Comparison of ENCODE assay signal across 21 mouse cellular contexts in genomic region chr2:72284689-72285088, GRCm38 (mm10). TPM values are rescaled to one million over a fixed set of nuclear protein-coding genes. Genes with fewer than 3 reads are reported as not detected.
A peak's percentile ranks its signal among the peaks of the same experiment; 100 is the strongest.
DNase-seq lines count a peak whose midpoint lies in the region; ATAC-seq and TF ChIP-seq lines count a peak whose summit lies in the region.
"Had no signal": no experiment of that assay in that cellular context is flagged by ENCODE, and none has a peak within 500 bp of the region (broad histone marks: within the 10 kb centered on the region; RNA-seq: fewer than 3 reads in every experiment).

No protein-coding gene starts in this region.

- TF ChIP-seq CTCF in heart, adult 2 months (IDR thresholded peaks at IDR 0.05), result no peak
- no peak for TF ChIP-seq CTCF in heart, postnatal 0 days (IDR thresholded peaks at IDR 0.05; ENCODE audit: low read depth)

- peaks cover 11% of the 10 kb centered on the region for H3K4me1 ChIP-seq in heart, adult 2 months (ENCODE audit: control insufficient read depth, insufficient read depth, low read length)
- peaks cover 28% of the 10 kb centered on the region for H3K4me1 ChIP-seq in heart, postnatal 0 days (ENCODE audit: control insufficient read depth, insufficient read depth)
- H3K4me1 ChIP-seq in kidney, embryonic 15.5 days, result peaks cover 12% of the 10 kb centered on the region; the same call in 1 of the 2 replicates

- H3K4me2 ChIP-seq in heart, postnatal 0 days (ENCODE audit: low read depth, low read length), result peak overlapping the region; percentile 77
- no peak overlapping the region for H3K4me2 ChIP-seq in kidney, embryonic 15.5 days

- H3K79me2 ChIP-seq in heart, adult 2 months (replicated peaks; ENCODE audit: control insufficient read depth, insufficient read depth, low read length), result peaks cover 2% of the 10 kb centered on the region

- peak overlapping the region; percentile 97 for H3K27ac ChIP-seq in heart, adult 2 months
- H3K27ac ChIP-seq in heart, postnatal 0 days (ENCODE audit: low read depth), result peak overlapping the region; percentile 96
- H3K27ac ChIP-seq in kidney, embryonic 15.5 days, result no peak overlapping the region
- H3K27ac ChIP-seq: forebrain, embryonic 13.5 days; hindbrain, embryonic 14.5 days; liver, embryonic 14.5 days; neural tube, embryonic 13.5 days had no signal

- TF ChIP-seq EP300 in heart, adult 2 months (IDR thresholded peaks at IDR 0.05; ENCODE audit: insufficient read depth, low read depth, low read length), result no peak
- TF ChIP-seq EP300 in heart, postnatal 0 days (IDR thresholded peaks at IDR 0.05; ENCODE audit: low read depth), result no peak

- DNase-seq in heart, adult 2 months, result no peak
- DNase-seq in heart, postnatal 25 days (ENCODE audit: low spot score), result no peak
- DNase-seq in lung, postnatal 36 days, result peak; percentile 29
- DNase-seq in lung, postnatal 10 days, result no peak
- DNase-seq in heart, postnatal 0 days (ENCODE audit: low spot score), result peak; percentile 82
- DNase-seq: adrenal gland, adult 2 months; cerebellum, adult 11-12 months; kidney, adult 18-20 months; kidney, postnatal 10 days; left cerebral cortex, postnatal 4 days; midbrain, embryonic 14.5 days had no signal

- intact Hi-C loops in heart, adult 2 months (cut with DNase I), result loop anchor here (1.0 to 5.0 kb wide), 2 partner anchors 47 to 106 kb away; no protein-coding TSS in a partner anchor
- intact Hi-C loops in heart, postnatal 25 days (cut with DNase I), result loop anchor here (5.0 kb wide), 1 partner anchor 42 kb away; no protein-coding TSS in a partner anchor

- H3K27me3 ChIP-seq in heart, adult 2 months (ENCODE audit: control insufficient read depth, insufficient read depth, low read length), result no peaks in the 10 kb centered on the region
- no peaks in the 10 kb centered on the region for H3K27me3 ChIP-seq in heart, postnatal 0 days (ENCODE audit: control insufficient read depth, insufficient read depth, low read length)
- H3K27me3 ChIP-seq in kidney, embryonic 15.5 days, result 0 out of 2 replicates have a peak, but pooled peaks cover 5% of the 10 kb centered on the region
- H3K27me3 ChIP-seq: limb, embryonic 15.5 days; Patski had no signal

- 31% methylated on average over 7 of the region's 7 CpGs for WGBS in heart, adult 2 months
- WGBS in heart, postnatal 0 days, result 25% methylated on average over 7 of the region's 7 CpGs
- 78% methylated on average over 7 of the region's 7 CpGs for WGBS in kidney, embryonic 15.5 days

- TF ChIP-seq POLR2A in heart, adult 2 months (IDR thresholded peaks at IDR 0.05; ENCODE audit: insufficient read depth, low read depth, low read length), result no peak

- no peaks in the 10 kb centered on the region for H3K9me3 ChIP-seq in heart, postnatal 0 days (replicated peaks; ENCODE audit: control insufficient read depth, low read length)
- no peaks in the 10 kb centered on the region for H3K9me3 ChIP-seq in kidney, embryonic 15.5 days (replicated peaks)
- H3K9me3 ChIP-seq: forebrain, embryonic 13.5 days; G1E; limb, embryonic 15.5 days; neural tube, embryonic 13.5 days had no signal

- ATAC-seq in heart, postnatal 0 days (ENCODE audit: insufficient read depth, low read depth), result no peak
- no peak for ATAC-seq in kidney, embryonic 15.5 days (replicated peaks; ENCODE audit: low FRiP score)
- ATAC-seq in erythroid progenitor cell, adult 5-6 weeks (replicated peaks; ENCODE audit: low FRiP score, poor library complexity, severe bottlenecking), result no peak
- ATAC-seq: inflammation-experienced regulatory T-cells, adult 6 months had no signal

- no peak overlapping the region for H3K9ac ChIP-seq in heart, adult 2 months (ENCODE audit: low read depth, low read length)
- 0 out of 2 replicates have a peak overlapping the region, but pooled peaks have one; percentile 98 for H3K9ac ChIP-seq in heart, postnatal 0 days (replicated peaks; ENCODE audit: low read depth, low read length)
- H3K9ac ChIP-seq in kidney, embryonic 15.5 days, result no peak overlapping the region

- H3K4me3 ChIP-seq in heart, adult 2 months, result no peak overlapping the region; the same call in 1 of the 2 replicates
- no peak overlapping the region for H3K4me3 ChIP-seq in heart, postnatal 0 days (ENCODE audit: low read depth, low read length)
- no peak overlapping the region; the same call in 1 of the 2 replicates for H3K4me3 ChIP-seq in kidney, embryonic 15.5 days (replicated peaks)

- H3K36me3 ChIP-seq in heart, adult 2 months (ENCODE audit: control insufficient read depth, insufficient read depth, low read length), result no peaks in the 10 kb centered on the region; the same call in none of the 2 replicates
- H3K36me3 ChIP-seq in heart, postnatal 0 days (replicated peaks; ENCODE audit: control insufficient read depth, insufficient read depth, low read length), result no peaks in the 10 kb centered on the region
- H3K36me3 ChIP-seq in kidney, embryonic 15.5 days, result no peaks in the 10 kb centered on the region
- H3K36me3 ChIP-seq: limb, embryonic 15.5 days; neural tube, embryonic 13.5 days had no signal

RNA-seq across cellular contexts. Expression of gene Map3k20, which starts 0.7 kb away (rescaled TPM):
- 100 to 1,000 TPM; 275 to 303 TPM for total RNA-seq in heart, adult 2 months (2021)
- polyA plus RNA-seq in heart, adult 2 months (2012; rRNA removed), result 75.1 and 124 TPM in 2 replicates
- 100 to 1,000 TPM; 271 to 291 TPM for total RNA-seq in heart, postnatal 25 days (2021)
- 95.0 and 108 TPM in 2 replicates for total RNA-seq in heart, postnatal 0 days (2014; rRNA removed; ENCODE audit: low replicate concordance)
- polyA plus RNA-seq in heart, postnatal 0 days (2015; fragmentation: Nextera tagmentation; extraction: Ambion mirVana), result 24.4 and 26.1 TPM in 2 replicates
- 14.5 and 14.7 TPM in 2 replicates for polyA plus RNA-seq in kidney, embryonic 15.5 days (2015; fragmentation: Nextera tagmentation; extraction: Ambion mirVana)
- total RNA-seq in erythroid progenitor cell, adult 5-6 weeks (2015; ENCODE audit: low replicate concordance), result 57.4 and 64.5 TPM in 2 replicates
- 35.9 and 52.1 TPM in 2 replicates for total RNA-seq in erythroid progenitor cell, adult 5-6 weeks (2017; ENCODE audit: low replicate concordance)

Comparison
In these comparisons a context has a peak if more than half of its experiments do, and no peak if none do; other contexts are left out.
1. DNase-seq: peak in lung, postnatal 36 days (single experiment) and heart, postnatal 0 days (single experiment); none in heart, adult 2 months (0 of 2), heart, postnatal 25 days (single experiment) and lung, postnatal 10 days (single experiment).